Mouse (Mus musculus) left cerebral cortex, adult 2 months (tissue): ENCODE data around the gene Hdac9. TPM values are rescaled to one million over a fixed set of nuclear protein-coding genes. Genes with fewer than 3 reads are reported as not detected.

ENCODE experiments used
- DNase-seq, 2 experiments: peaks; one replicate each; pipeline ENCODE4 v3.0.0; 2021 to 2022; ENCODE audit warnings: low spot score in 2 of 2, mixed read lengths in 1 of 2; ENCODE audit errors: extremely low spot score in 1 of 2
- H3K27ac ChIP-seq: fragments of 200-600 bp; 2 replicates; pipeline ENCODE4 v1.8.1; 2022
- H3K4me3 ChIP-seq: fragments of 200-600 bp; 2 replicates; pipeline ENCODE4 v1.8.1; 2022
- CTCF ChIP-seq: fragments of 200-600 bp; IDR thresholded peaks from 2 replicates; pipeline ENCODE4 v1.8.1; 2022; ENCODE audit warnings: antibody characterized with exemption, mild to moderate bottlenecking, moderate library complexity
- intact Hi-C: fragments of 180-260 bp; cut with DNase I; formaldehyde crosslinking; loops from one replicate; pipeline ENCODE4 v1.15.1; 2025
- total RNA-seq, 2 experiments: library from RNA; stranded (reverse); gene quantifications; 2 replicates each; pipeline ENCODE4 v1.2.3; 2021

Gene Hdac9
- total RNA-seq, 2 experiments from 2014 or later: 58.1 to 59.7 TPM

DNA sequence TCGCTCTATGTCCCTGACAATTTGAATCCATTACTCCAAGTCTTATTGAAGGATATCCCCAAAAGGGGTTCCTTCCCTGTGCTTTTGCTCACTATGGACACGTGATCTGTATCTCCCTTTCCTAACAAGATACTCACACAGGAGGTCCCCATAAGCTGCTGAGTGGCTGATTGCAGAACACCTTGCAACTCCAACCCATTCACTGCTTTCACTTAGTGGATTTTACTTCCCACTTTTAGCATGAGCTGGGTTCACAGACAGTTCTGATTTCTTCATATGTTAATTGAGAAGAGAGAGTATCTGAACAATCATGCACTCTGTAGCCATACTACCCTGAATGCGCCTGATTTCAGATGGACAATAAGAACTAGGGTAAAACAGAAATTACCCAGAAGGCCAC, 740.1 kb downstream of the Hdac9 start:
- intact Hi-C loops: no loop called here
- TF ChIP-seq CTCF: no peak
- Histone ChIP-seq H3K4me3 (no peak overlapping the region), H3K27ac (no peak overlapping the region)
- no peak for DNase-seq

DNA sequence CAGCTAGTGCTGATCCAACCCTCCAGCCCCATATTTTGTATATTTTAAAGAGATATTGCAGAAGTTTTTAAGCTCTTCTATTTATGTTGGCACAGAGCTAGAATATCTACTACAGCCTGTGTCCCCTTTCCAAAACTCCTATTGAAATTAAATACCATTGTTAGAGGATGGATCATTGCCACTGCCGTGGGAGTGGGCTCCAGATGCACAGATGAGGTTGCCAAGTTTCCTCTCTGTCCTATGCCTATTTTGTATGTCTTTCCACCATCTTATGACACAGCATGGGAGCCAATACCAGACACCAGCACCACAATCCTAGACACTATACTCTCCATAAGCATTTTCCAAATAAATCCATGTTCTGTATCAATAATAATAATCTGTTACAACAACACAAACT, 743.9 kb downstream of the Hdac9 start:
- DNase-seq: no peak
- Histone ChIP-seq H3K4me3 (no peak overlapping the region), H3K27ac (no peak overlapping the region)
- TF ChIP-seq CTCF: no peak
- intact Hi-C loops: no loop called here

DNA sequence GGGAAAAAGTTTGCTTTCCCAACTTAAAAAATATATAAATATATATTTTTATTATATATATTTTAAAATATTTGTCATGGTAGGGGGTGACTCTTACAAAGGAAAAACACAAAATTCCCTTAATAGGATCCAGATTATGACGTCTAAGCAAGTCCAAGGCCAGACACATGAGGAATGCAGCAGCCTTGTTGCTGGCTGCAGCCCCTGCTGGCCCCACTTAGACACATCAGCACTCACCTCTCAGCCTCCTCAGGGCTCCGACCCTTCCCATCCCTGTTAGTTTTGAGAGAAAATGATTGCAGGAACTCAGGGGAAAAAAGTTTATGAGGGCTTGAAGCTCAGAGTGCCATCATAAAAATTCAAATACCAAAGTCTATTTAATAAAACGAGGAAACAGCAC, 746.3 kb downstream of the Hdac9 start:
- no peak for TF ChIP-seq CTCF
- DNase-seq: no peak
- no peak overlapping the region for H3K4me3 ChIP-seq
- intact Hi-C loops: no loop called here
- no peak overlapping the region for H3K27ac ChIP-seq

DNA sequence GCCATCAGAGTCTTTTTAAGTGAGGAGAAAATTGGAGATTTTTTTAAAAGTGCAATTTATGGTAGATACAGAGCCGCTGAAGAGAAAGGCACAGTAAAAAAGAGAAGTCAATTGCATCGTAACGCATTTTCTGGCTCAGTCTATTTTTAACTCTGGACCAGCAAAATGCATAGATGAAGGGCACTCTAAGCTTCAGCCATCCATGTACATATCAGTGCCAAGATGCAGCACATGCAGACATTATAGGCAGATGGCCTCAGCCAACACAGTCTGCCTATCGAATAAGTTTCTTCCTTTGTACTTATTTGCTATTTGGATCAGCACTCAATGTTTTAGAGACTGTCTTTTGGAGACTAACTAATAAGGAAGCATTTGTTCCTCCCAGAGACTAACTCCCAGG, 751.2 kb downstream of the Hdac9 start:
- Histone ChIP-seq H3K27ac (no peak overlapping the region), H3K4me3 (no peak overlapping the region)
- TF ChIP-seq CTCF: no peak
- intact Hi-C loops: loop anchor here (5.0 kb wide), 1 partner anchor 68 kb away; no protein-coding TSS in a partner anchor
- no peak for DNase-seq

DNA sequence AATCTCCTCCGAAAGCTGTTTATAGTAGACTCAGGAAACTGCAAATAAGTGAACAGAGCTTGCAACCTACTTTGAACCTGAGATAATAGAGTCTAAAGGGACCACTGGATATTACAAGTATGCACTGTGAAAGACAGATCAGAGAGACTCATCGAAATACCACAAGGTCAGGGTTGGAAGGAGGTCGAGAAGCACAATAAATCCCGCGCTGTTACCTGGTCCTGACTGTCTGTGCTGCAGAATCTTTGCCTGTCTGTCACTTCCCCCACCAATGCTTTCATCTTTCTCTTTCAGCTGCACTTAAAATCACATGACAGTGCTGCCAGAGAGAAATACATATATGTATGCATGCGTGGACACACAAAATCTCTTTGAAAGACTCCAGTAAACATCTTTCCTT, 760.6 kb downstream of the Hdac9 start:
- DNase-seq: no peak
- H3K27ac ChIP-seq: no peak overlapping the region
- no peak for TF ChIP-seq CTCF
- no peak overlapping the region for H3K4me3 ChIP-seq
- intact Hi-C loops: no loop called here

GRCm38 (mm10) chr12:34155740-34156139, 761.2 kb downstream of the Hdac9 start:
- no peak for TF ChIP-seq CTCF
- DNase-seq: no peak
- Histone ChIP-seq H3K27ac (no peak overlapping the region), H3K4me3 (no peak overlapping the region)
- intact Hi-C loops: no loop called here

- intact Hi-C loops: no loop called here
- no peak overlapping the region for H3K27ac ChIP-seq
- H3K4me3 ChIP-seq: no peak overlapping the region
- DNase-seq: no peak
- TF ChIP-seq CTCF: no peak
These were observed 762.1 kb downstream of the Hdac9 start for GRCm38 (mm10) chr12:34154757-34155156.

DNA sequence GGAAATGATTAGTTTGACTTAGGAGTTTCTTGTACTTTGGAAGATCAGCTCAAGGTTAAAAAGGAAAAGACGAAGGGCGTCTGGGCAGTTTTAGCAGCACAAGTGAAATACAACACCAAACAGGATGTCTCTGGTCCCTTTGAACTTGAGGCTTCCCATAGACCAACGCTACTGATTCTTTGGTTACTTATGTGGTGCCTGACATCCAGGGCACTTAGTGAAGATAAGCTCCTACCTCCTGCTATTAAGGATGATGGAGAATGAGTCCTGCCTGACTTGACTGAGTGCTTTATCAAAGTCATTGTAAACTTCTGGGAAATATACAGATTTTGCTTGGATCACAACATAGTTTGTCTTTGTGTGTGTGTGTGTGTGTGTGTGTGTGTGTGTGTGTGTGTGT, 765.6 kb downstream of the Hdac9 start:
- TF ChIP-seq CTCF: no peak
- no peak for DNase-seq
- Histone ChIP-seq H3K4me3 (no peak overlapping the region), H3K27ac (no peak overlapping the region)
- intact Hi-C loops: no loop called here

- intact Hi-C loops: no loop called here
- no peak overlapping the region for H3K4me3 ChIP-seq
- no peak for DNase-seq
- no peak for TF ChIP-seq CTCF
- no peak overlapping the region for H3K27ac ChIP-seq
These were observed 774.2 kb downstream of the Hdac9 start for GRCm38 (mm10) chr12:34142743-34143142.

GRCm38 (mm10) chr12:34113336-34113735, 803.6 kb downstream of the Hdac9 start:
- H3K27ac ChIP-seq: no peak overlapping the region
- intact Hi-C loops: no loop called here
- DNase-seq: no peak
- no peak overlapping the region for H3K4me3 ChIP-seq
- no peak for TF ChIP-seq CTCF

GRCm38 (mm10) chr12:34092953-34093352, 823.9 kb downstream of the Hdac9 start:
- no peak for TF ChIP-seq CTCF
- no peak for DNase-seq
- Histone ChIP-seq H3K4me3 (no peak overlapping the region), H3K27ac (no peak overlapping the region)
- intact Hi-C loops: no loop called here

- intact Hi-C loops: no loop called here
- DNase-seq: no peak
- no peak overlapping the region for H3K4me3 ChIP-seq
- H3K27ac ChIP-seq: no peak overlapping the region; the same call in 1 of the 2 replicates
- TF ChIP-seq CTCF: no peak
These were observed 825.0 kb downstream of the Hdac9 start for GRCm38 (mm10) chr12:34091851-34092250.

DNA sequence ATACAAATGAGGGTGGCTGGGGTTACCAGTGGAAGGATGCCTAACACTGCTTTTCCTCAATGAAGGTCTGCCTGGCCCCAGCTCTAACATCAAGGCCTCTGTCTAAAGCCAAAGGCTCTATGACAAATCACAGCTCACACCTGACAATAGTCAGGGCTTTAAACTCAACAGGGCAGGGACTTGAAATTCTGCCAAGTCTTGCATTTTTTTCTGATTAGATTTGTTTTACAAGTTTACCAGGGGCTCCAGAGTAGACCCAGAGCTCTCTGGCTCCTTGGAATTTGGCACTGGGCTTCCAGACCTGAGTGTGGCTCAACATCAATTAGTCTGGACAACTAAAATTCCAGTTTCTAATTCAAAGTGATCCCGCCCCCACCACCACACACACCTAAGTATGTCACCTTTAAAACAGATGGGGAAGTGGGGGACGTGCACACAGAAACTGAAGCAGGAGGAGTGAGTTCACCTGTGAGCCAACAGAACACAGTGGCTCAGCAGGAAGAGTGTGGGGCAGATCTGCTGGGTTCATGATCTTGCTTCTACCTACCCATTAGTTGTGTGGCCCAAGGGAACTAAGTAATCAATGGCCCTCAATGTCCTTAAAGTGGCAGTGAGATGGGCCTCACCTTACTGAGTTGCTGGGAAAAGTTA, 829.5 kb downstream of the Hdac9 start:
- intact Hi-C loops: no loop called here
- TF ChIP-seq CTCF: no peak
- no peak for DNase-seq
- Histone ChIP-seq H3K27ac (no peak overlapping the region), H3K4me3 (no peak overlapping the region)
